Mouse (Mus musculus): ENCODE data around the gene Lcp1. TPM values are rescaled to one million over a fixed set of nuclear protein-coding genes. Genes with fewer than 3 reads are reported as not detected.
A peak's percentile ranks its signal among the peaks of the same experiment; 100 is the strongest.

The Lcp1 gene
- total and polyA plus RNA-seq, 3 experiments = 258 to 777 (median 373) TPM

DNA sequence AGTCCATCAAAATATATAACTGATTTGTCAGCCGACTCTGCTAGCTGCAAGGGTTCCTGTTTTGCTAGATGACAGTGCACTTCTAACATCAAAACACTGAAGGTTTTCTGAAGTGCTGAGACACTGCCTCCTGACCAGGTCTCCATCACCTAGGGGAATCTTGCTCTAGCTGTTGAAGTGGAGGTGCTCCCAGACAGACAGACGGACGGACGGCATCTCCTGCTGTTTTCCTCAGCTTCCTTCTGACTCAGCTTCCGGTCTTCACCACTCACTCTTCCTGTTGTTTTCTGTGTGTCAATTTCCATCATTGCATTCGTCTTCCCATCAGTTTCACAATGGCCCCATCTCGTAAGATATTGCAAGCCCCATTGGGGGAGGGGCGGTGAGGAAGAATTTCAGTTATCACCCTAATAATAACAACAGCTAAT, 49.7 kb downstream of the Lcp1 start (continued):
- TF ChIP-seq MAX (IDR thresholded peaks at IDR 0.05; ENCODE audit: low read length) (no peak), POLR2AphosphoS2 (IDR thresholded peaks at IDR 0.05; ENCODE audit: low read depth, low read length) (no peak; the same call in 1 of the 2 replicates), POLR2A (IDR thresholded peaks at IDR 0.05; ENCODE audit: low read depth, low read length) (no peak; the same call in none of the 2 replicates), BHLHE40 (IDR thresholded peaks at IDR 0.05; ENCODE audit: low read depth, low read length) (peak; percentile 42; the same call in 1 of the 2 replicates), ETS1 (conservative IDR thresholded peaks at IDR 0.05; ENCODE audit: low read depth, low read length) (no peak; the same call in 1 of the 2 replicates), CTCF (conservative IDR thresholded peaks at IDR 0.05 in 1 of 2, IDR thresholded peaks at IDR 0.05 in 1 of 2; ENCODE audit: low read depth in 2 of 2, low read length in 2 of 2) (no peak), ZKSCAN1 (IDR thresholded peaks at IDR 0.05; ENCODE audit: borderline replicate concordance, low read depth, low read length) (no peak)

DNA sequence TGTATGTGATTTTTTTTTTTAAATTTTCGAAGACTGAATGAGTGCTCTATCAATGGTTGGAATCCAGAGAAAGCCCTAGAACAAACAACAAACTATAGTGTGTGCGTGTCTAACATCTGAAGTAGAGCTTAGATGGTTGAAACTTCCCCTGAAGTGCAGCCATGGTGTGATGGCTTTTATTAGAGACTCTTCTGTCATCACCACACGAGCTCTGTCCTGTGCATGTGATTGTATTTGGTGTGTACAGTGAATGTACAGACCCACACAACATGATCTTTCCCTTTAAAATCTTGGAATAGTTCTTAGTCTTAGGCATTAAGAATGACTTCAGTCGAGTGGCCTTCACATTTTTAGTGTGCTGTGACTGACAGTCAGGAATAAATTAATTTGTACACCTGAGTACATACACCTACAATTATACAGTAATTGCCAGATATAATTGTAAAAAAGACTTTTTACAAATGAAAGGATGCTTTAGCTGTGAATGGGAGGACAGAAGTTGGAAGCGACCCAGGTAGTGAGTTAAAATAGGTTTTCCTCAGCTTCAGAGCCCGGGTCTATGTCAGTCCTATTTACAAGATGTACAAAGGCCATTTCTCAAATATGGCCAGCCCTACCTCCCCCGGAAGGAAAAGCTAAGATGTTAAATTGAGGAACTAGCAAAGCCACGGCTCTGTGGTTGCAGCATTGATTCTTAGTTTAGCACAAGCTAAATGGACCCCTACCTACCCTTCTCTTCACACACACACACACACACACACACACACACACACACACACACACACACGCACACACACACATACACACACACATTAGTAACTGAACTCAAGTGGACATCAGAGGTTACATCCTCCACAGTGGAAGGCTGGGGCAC, 50.4 kb downstream of the Lcp1 start:
- H3K4me1 ChIP-seq (ENCODE audit: control insufficient read depth in 1 of 2, insufficient read depth in 2 of 2) = peaks cover 17 to 50% of the 10 kb centered on the region in 2 experiments
- H3K4me2 ChIP-seq (ENCODE audit: insufficient read depth, low read depth, poor library complexity, severe bottlenecking) = peak overlapping the region; percentile 93
- dilution Hi-C loops (cut with MboI; ENCODE audit: extremely low pct_ligation_motif_present, extremely low pct_unique_long_range_greater_than_20kb, low sequenced_read_pairs) = no loop called here
- no peaks in the 10 kb centered on the region for H3K27me3 ChIP-seq (replicated peaks)
- in situ Hi-C loops (cut with MboI; ENCODE audit: low pct_ligation_motif_present, low pct_unique_long_range_greater_than_20kb, low sequenced_read_pairs) = no loop called here
- peaks cover 63% of the 10 kb centered on the region for H3K79me2 ChIP-seq (replicated peaks; ENCODE audit: control insufficient read depth, extremely low read depth, insufficient read depth, poor library complexity, severe bottlenecking)
- H3K4me3 ChIP-seq (replicated peaks in 1 of 3; ENCODE audit: low read depth in 2 of 3, low read length in 2 of 3, poor library complexity in 1 of 3) = peak overlapping the region; percentile 12 to 72 (median 48)
- peak overlapping the region; percentile 99 for H3K27ac ChIP-seq (ENCODE audit: insufficient read depth, low read depth)
- peaks cover 0 to 22% of the 10 kb centered on the region in 2 experiments for H3K36me3 ChIP-seq (replicated peaks in 1 of 2; ENCODE audit: control insufficient read depth in 1 of 2, insufficient read depth in 1 of 2, low read length in 1 of 2)
- peak; percentile 85 for DNase-seq (ENCODE audit: extremely low read depth)
- H3K9me3 ChIP-seq (replicated peaks; ENCODE audit: low read length) = no peaks in the 10 kb centered on the region
- peak overlapping the region; percentile 96 for H3K9ac ChIP-seq (ENCODE audit: insufficient read depth, low read depth)
- peak; percentile 52; the same call in 1 of the 2 replicates for TF ChIP-seq MXI1 (IDR thresholded peaks at IDR 0.05; ENCODE audit: low read depth, low read length)
- TF ChIP-seq NELFE (IDR thresholded peaks at IDR 0.05; ENCODE audit: low read depth, low read length) = no peak
- TF ChIP-seq ZNF384 (IDR thresholded peaks at IDR 0.05; ENCODE audit: low read depth, low read length) = no peak
- TF ChIP-seq UBTF (IDR thresholded peaks at IDR 0.05; ENCODE audit: low read depth, low read length) = no peak
- TF ChIP-seq ETS1 (conservative IDR thresholded peaks at IDR 0.05; ENCODE audit: low read depth, low read length) = no peak; the same call in 1 of the 2 replicates
- TF ChIP-seq JUND (conservative IDR thresholded peaks at IDR 0.05; ENCODE audit: low read depth, low read length) = no peak
- no peak; the same call in 1 of the 2 replicates for TF ChIP-seq TCF12 (IDR thresholded peaks at IDR 0.05; ENCODE audit: low read depth, low read length)
- TF ChIP-seq NRF1 (IDR thresholded peaks at IDR 0.05; ENCODE audit: low read depth, low read length) = no peak
- 0 out of 2 replicates have a peak, but pooled peaks have one; percentile 11 for TF ChIP-seq MAX (IDR thresholded peaks at IDR 0.05; ENCODE audit: low read length)
- TF ChIP-seq ZC3H11A (IDR thresholded peaks at IDR 0.05; ENCODE audit: low read depth, low read length) = no peak
- no peak for TF ChIP-seq MAZ (IDR thresholded peaks at IDR 0.05; ENCODE audit: low read depth, low read length)
- TF ChIP-seq E2F4 (IDR thresholded peaks at IDR 0.05; ENCODE audit: insufficient replicate concordance, low read depth, low read length) = no peak
- no peak for TF ChIP-seq KAT2A (IDR thresholded peaks at IDR 0.05; ENCODE audit: insufficient replicate concordance, low read length)
- TF ChIP-seq ZKSCAN1 (IDR thresholded peaks at IDR 0.05; ENCODE audit: borderline replicate concordance, low read depth, low read length) = no peak
- 0 out of 2 replicates have a peak, but pooled peaks have one; percentile 59 for TF ChIP-seq MEF2A (IDR thresholded peaks at IDR 0.05; ENCODE audit: borderline replicate concordance, low read depth, low read length)
- TF ChIP-seq POLR2A (IDR thresholded peaks at IDR 0.05; ENCODE audit: low read depth, low read length) = no peak
- no peak for TF ChIP-seq RAD21 (IDR thresholded peaks at IDR 0.05; ENCODE audit: low read depth, low read length)
- no peak for TF ChIP-seq GABPA (IDR thresholded peaks at IDR 0.05; ENCODE audit: insufficient replicate concordance, low read depth, low read length)
- TF ChIP-seq MYC (IDR thresholded peaks at IDR 0.05; ENCODE audit: low read depth, low read length) = no peak
- no peak; the same call in 1 of the 2 replicates for TF ChIP-seq IRF4 (IDR thresholded peaks at IDR 0.05; ENCODE audit: low read depth, low read length)
- TF ChIP-seq USF2 (conservative IDR thresholded peaks at IDR 0.05; ENCODE audit: low read depth, low read length) = no peak
- TF ChIP-seq ELF1 (IDR thresholded peaks at IDR 0.05; ENCODE audit: low read depth, low read length) = peak; percentile 55; the same call in 1 of the 2 replicates
- TF ChIP-seq CTCF (conservative IDR thresholded peaks at IDR 0.05 in 1 of 2, IDR thresholded peaks at IDR 0.05 in 1 of 2; ENCODE audit: low read depth in 2 of 2, low read length in 2 of 2) = no peak
- TF ChIP-seq SIN3A (IDR thresholded peaks at IDR 0.05; ENCODE audit: low read length) = peak; percentile 84
- TF ChIP-seq USF1 (IDR thresholded peaks at IDR 0.05; ENCODE audit: low read depth, low read length) = no peak
- TF ChIP-seq RCOR1 (conservative IDR thresholded peaks at IDR 0.05; ENCODE audit: low read depth, low read length) = no peak
- peak; percentile 8; the same call in 1 of the 2 replicates for TF ChIP-seq BHLHE40 (IDR thresholded peaks at IDR 0.05; ENCODE audit: low read depth, low read length)
- TF ChIP-seq MAFK (IDR thresholded peaks at IDR 0.05; ENCODE audit: insufficient replicate concordance, low read length) = no peak
- 0 out of 2 replicates have a peak, but pooled peaks have one; percentile 21 for TF ChIP-seq HCFC1 (IDR thresholded peaks at IDR 0.05; ENCODE audit: low read depth, low read length)
- no peak for TF ChIP-seq TBP (conservative IDR thresholded peaks at IDR 0.05; ENCODE audit: low read depth, low read length)
- TF ChIP-seq CHD1 (IDR thresholded peaks at IDR 0.05; ENCODE audit: low read depth, low read length) = peak; percentile 92
- TF ChIP-seq EP300 (IDR thresholded peaks at IDR 0.05; ENCODE audit: low read length) = peak; percentile 17
